Mouse (Mus musculus) lung, adult 2 months (tissue): Measurements from ENCODE around the gene Olfr374.

Source experiments
- CTCF ChIP-seq: fragments of 200-500 bp; IDR thresholded peaks from 2 replicates; pipeline ENCODE4 v1.5.1; 2011; ENCODE audit warnings: mild to moderate bottlenecking, low read length, control low read depth; ENCODE audit not compliant: insufficient read depth
- POLR2A ChIP-seq: fragments of 200-500 bp; IDR thresholded peaks from 2 replicates; pipeline ENCODE4 v1.6.1; 2011; ENCODE audit warnings: low read depth, mild to moderate bottlenecking, control low read depth, low read length, borderline replicate concordance; ENCODE audit errors: extremely low read depth

- TF ChIP-seq CTCF (no peak), POLR2A (no peak)
These were observed 51.3 kb downstream of the Olfr374 start for GRCm38 (mm10) chr8:72158096-72158495.
